Mouse (Mus musculus) testis, postnatal 14 days (tissue): ENCODE measurements at regions not wholly inside any gene's neighbourhood (a gene's known extent, or its start where the extent isn't known, plus 50 kb on each side); places are given as distances from the start of the nearest gene placed in this dataset.

Experiments used
- DNase-seq: peaks from one replicate; pipeline ENCODE4 v3.0.0; 2021; ENCODE audit warnings: low spot score

DNA sequence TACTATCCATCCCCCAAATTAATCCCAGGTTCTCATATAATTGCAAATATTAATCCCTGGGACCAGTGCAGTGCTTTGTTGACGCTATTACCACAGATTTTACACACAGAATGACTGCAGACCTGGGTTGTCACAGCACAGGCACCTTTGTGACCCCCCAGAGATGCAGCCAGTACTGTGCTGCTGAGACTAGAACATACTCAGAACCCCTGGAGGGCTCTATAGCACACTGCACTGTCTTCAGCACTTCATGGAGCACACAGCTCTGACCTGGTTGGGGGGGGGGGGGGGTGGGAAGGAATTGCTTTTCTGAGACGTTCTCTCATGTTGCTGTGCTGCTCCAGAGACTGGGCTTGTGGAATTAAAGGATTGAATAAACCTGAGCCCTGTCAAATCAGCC is 154.9 kb upstream of the Gm34302 start:
- DNase-seq = no peak

DNA sequence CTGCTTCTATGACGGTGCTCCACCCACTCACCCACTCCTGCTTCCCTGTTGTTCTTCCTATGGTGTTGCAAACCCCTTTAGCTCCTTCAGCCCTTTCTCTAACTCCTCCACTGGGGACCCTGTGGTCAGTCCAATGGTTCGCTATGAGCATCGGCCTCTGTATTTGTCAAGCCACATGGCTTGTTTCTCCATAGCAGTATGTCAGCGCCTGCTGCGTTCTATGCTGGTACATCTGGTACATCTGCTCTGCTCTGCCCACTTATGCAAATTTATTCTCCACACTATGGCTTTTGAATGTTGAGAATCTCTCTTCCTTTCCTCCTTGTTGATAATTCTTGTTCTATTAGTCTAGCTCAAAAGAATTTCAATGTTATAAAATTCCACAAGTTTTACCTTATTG is 154.2 kb upstream of the Gm34302 start:
- DNase-seq = no peak

DNA sequence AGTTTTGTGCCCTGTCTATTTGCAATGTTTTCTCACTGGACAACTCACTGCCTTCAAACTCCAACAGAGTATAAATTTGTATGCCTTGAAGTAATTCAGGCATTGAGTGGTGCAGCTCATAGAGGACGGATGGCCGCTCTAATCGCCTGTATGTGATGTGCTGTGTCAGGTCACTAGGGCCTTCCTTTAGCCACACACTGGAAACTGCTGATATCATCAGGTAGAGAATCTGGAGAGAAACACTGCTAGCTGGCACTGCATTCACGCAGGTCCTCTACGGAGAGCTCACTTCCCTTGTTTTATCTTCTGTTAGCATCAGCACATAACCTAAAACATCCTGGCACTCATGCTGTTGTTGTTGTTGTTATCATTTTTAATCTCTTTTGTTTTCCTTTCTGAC is 144.0 kb upstream of the Gm34302 start:
- no peak for DNase-seq

DNA sequence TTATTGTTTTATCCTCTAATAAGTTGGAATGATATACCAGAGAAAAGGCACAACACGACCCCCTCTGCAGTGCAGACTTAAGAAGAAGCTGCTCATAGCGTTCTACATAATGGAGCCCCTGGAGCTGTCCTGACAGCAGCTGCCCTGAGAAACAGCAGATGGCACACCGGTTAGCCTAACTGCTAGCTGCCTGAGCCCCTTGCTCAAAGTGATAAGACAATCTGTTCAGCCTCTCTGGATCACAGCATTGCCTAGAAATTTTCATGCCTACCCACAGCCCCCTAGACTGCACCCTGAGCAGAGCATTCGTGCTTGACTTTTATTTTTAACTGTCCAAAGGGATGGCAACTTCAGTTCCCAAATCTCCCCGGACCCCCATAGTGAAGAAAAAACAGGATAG is 132.4 kb upstream of the Gm34302 start:
- no peak for DNase-seq

DNA sequence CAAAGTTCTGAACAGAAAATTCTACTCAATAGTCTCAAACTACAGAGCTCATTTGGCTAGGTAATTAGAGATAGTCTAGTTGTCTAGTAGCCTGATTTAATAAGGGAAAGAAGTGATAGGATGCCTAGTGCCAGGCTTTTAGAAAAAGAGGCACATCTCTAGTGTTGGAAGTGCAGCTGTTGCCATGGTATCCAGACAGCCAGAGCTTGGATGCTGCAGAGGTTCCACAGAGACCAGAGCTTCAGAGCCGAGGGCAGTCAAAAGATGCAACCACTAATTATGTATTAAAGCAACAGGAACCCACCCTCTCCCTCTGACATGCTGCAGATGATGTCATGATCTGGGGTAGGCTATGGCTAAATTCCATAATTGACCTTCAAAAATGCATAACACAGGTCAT is 130.0 kb upstream of the Gm34302 start:
- DNase-seq = no peak

DNA sequence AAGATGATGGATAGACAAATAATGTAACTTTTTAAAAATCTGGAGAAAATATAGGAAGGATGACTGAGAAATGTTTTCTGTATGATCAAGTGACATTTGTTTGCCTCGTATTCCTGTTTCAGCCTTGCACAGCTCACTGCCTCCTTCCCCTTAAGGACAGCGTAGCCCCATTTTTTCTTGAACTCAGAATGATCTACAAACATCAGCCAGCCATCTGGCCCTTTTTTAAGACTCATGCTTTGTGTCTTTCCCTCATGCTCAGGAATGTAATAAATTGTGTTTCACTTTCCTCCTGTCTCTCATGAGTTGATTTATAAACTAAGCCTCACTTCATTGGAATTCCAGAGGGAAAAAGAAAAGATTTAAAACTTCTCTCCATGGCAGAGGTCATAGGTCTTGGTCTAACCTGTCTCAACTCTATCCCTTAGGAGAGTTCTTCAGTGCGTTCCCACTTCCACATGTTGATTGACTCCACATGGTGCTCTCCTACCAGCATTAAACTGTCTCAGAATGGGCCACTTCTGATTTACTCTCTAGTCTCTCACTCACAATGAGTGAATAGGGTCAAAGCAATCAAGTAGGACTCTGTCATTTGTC is 129.2 kb upstream of the Gm34302 start:
- DNase-seq = no peak

DNA sequence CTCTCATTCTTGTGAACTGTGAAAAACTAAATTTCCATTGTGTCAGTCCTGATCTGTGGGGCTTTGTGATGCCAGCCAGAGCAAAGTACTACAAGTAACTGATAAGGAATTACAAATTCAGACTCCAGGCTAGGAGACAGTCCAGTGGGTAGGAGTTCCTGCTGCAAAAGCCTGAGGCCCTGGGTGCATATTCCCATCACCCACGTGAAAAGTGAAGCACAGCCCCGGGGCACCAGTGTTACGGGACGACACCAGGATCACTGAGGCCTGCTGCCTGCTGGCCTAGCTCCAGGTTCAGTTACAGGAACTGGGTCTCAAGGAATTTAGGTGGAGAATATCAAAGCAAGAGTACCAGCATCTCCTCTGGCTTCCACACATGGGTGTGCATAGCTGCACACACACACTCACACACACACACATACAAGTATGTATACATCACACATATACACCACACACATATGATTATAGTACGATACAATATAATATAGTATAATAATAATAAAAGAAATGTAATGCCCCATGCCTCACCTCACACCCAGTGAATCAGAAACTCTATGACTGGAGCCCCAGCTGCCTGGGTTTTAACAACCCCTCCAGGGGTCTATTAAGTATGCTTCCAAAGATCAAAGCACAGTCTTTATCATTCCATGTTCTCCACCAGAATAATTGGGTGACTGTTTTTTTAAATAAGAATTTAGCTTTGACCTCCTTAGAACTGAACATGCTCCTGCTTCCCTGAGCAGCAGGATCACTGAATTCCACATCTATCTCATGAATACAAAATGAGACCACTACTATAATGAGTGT is 126.6 kb upstream of the Gm34302 start:
- peak; percentile 21 for DNase-seq

DNA sequence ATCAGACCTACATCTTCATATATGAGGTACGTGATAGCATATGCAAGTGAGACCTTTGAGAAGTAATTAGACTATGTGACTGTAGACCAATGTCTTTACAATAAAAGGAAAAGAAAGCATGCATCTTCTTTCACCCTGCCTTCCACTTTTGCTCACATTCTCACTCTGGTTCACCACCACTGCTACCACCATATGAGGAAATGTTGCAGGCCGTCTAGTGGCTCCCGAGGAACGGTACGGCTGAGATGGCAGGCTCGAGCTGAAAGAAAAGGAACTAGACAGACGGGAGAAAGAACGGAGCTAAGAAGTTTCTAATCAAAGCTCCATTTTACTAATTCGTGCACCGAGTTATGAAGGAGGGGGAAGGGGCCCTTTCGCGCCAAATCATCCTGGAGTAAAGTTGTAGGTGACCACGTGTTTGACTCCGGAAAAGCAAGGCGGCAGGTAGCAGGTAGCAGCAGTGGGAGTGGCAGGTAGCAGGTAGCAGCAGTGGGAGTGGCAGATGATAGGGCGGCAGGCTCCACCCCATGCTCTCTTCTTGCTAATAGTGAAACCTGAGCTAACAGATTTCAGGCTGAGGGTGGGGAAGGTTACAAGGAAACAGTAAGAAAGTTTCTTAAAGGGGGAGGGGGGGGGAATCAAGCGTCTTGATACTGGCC is 125.9 kb upstream of the Gm34302 start:
- peak; percentile 8 for DNase-seq

DNA sequence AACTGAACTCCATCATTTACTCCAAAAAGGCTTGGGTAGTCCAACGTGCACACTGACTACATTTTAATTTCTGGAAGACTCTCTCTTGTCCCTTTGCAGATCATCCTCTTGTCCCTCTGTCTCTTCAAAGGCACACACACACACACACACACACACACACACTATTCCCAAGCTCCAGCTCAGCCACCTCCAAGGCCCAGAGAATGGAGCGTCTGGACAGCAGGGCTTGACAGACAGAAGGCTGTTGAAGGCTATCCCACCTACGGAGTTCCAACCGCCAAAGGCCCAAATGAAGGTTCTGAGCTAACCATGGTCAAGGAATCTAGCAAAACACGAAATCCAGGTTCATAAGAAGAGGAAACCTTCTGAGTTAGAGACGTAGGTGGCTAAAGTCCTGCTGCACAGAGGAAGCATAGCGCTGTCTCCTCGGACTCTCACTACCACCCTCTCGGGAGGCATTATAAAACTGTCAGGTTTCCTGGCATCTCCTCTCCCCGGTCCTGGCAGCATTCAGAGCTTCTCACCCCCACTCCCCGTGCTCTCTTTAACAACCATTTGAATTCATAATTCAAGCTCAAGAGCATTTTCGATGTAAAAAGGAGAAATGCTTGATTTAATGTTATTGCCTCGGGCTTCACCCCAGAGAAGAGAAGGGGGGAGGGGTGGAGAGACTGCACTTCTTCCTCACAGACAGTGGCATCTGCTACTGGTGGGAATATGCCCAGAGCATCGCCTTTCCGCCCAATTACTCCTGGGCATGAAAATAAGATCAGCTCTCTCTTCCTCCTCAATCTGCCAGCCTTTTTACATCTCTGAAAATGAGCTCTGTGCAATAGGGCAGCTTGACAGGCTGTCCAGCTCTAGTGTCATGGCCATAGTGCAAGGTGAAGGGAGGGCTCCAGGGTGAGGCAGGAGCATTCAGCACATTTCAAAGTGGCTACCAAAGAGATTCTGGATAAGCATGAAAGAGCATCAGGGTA is 99.3 kb upstream of the Gm34302 start:
- no peak for DNase-seq

DNA sequence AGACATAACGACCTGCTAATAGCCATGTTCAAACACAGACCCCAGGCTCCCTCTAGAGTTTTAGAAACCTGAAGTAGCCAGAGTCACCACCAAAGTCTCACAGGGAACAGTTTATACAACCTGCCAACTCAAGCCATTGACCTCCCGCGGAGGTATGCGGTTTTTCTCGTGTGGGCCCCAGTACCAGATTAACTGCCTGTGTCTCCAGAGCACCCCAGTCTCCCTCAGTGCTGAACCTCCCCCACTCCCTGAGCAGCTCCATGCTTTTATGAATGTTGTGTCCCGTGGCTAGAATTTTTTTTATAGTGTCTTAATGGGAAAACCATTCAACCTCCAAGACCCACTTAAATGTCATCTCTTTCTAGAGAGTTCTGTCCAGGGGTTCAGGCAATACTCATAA is 98.5 kb upstream of the Gm34302 start:
- no peak for DNase-seq

DNA sequence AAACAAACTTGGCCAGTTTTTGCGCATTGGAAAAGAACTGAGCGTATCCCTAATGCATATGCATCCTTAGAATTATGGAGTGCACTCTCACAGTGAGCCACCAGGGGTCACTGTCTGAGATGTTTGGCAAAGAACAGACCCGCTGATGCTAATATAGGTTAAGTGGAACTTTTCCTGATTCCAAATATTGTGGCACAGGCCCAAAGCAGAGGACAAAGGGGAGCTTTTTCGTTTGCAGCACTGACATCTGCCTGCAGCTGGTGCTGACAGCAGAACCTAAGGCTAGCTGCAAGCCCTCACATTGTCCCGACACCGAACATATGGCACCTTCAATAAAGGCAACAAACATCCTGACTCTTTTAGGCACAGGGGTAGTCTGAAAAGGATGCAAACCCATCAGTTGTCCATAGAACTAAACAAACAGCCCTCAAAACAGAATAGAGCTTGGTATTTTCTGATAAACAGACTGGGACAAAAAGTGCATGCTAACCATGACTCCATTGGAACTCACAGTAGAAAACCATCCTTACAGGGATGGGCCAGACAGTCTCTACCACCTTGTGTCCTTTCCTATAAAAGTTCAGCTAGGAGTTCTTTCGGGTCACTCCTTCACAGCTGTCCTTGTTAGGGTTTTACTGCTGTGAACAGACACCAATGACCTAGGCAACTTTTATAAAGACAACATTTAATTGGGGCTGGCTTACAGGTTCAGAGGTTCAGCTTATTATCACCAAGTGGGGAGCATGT is 87.1 kb upstream of the Gm34302 start:
- DNase-seq = peak; percentile 35

DNA sequence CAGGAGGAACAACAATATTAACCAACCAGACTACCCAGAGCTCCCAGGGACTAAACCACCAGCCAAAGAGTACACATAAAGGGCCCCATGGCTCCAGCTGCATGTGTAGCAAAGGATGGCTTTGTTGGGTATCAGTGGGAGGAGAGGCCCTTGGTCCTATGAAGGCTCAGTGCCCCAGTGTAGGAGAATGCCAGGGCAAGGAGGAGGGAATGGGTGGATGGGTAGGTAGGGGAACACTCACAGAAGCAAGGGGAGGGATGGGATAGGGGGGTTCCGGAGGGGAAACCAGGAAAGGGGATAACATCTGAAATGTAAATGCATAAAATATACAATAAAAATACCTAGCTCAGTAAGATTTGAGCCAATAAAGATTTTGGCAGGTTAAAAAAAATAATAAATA is 86.4 kb upstream of the Gm34302 start:
- DNase-seq = no peak

DNA sequence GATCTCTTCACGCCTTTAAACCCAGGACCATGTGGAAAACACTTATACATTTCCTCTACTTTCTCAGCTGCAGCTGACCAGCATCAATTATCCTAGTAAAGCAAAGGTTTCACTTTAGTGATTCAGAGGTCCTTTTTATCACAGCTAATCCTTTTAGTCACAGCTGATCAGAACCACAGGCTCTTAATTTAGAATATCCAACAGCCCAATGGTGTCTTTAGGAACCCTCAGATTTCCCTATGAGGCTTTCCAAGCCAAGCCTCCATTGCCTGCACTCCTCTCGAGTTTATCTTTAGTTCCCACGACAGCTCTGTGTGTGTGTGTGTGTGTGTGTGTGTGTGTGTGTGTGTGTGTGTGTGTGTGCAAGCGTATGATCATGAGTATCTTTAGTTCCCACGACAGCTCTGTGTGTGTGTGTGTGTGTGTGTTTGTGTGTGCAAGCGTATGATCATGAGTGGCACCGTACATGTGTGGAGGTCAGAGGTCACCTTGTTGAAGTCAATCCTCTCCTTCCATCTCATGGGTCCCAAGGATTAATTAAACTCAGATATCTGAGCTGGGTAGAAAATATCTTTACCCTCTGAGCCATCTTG is 85.4 kb upstream of the Gm34302 start:
- DNase-seq = no peak

DNA sequence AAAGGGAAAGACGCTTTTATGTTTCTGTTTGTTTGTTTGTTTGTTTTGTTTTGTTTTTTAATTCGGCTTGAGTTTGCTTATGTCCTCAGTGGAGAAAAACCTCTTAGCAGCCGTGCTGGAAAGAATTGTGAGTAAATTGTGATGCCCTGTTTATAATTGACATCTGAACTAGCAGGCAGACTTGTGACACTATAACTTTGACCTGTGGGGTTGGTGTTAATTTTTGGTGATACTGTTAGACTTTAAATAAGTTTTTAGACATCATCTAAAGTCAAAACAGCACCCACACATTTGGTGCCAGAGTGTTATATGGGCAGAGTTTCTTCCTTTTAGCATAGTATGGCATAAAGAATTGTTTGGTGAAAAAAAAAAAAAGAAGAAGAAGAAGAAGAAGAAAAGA is 84.0 kb upstream of the Gm34302 start:
- DNase-seq = no peak

DNA sequence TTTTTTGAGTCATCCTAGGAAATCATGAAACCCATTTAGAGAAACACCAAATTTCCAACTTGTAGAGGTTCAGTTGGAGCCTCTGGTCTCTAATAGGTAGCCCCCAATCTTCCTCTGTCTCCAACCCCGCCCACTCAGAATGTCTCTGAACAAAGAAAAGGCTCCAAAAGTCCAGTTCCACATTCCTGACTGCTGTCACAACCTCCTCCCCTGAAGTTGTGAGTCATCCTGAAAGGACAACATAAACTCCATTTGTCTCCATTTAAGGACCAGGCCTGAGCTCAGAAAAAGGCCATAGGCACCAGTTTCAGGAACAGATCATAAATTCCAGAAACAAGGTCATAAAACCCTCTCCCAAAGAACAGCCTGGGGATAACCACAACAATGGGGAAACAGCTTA is 79.4 kb upstream of the Gm34302 start:
- DNase-seq = no peak

DNA sequence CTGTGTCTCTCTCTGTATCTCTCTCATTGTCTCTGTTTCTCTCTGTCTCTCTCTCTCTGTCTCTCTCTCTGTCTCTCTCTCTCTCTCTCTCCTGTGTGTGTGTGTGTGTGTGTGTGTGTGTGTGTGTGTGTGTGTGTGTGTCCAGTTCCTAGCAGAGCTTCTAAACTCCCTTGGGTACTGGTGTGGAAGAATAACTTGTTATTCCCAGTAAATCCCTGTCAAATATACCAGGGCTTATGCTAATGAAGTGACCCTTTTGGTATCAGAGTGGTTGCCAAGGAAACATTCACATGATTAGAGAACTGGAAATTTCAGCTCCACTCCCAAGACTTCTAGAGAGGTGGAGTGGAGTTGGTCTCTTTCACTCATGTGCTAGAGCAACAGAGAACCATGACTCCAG is 78.9 kb upstream of the Gm34302 start:
- DNase-seq = no peak

DNA sequence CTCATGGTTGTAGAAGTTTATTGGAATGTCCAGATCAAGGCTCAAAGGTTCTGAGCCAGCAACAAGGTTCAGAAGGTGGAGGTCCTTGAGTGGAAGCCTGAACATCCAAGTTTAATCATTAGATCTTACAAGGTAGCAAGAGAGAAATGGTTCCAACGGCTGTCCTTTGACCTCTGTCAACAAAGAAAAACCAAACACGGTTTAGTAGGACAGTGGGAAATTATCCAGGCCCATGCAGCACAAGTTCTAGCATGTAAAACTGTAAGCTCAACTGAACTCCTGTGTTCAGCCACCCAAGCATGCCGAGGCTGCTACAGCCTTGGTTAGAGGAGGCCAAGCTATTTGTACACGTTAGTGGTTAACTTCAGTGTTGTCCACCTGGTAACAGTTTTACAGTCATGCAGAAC is 77.1 kb upstream of the Gm34302 start:
- DNase-seq = no peak

DNA sequence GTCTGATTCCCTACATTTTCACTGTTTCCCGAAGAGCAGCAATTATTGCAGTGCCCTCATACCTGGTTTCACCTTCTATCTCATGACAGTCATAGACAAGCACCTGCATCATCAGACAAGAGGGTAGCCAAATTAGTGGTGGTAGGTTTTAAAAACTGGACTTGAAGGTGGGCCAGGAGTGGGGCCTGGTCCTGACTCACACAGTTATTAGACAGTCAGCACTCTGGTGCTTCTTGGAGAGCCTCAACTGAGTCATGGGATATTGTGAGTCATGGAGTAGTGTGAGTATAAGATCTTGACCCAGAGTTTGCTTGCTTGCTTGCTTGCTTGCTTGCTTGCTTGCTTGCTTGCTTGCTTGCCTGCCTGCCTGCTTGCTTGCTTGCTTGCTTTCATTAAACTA is 73.1 kb upstream of the Gm34302 start:
- DNase-seq = no peak

DNA sequence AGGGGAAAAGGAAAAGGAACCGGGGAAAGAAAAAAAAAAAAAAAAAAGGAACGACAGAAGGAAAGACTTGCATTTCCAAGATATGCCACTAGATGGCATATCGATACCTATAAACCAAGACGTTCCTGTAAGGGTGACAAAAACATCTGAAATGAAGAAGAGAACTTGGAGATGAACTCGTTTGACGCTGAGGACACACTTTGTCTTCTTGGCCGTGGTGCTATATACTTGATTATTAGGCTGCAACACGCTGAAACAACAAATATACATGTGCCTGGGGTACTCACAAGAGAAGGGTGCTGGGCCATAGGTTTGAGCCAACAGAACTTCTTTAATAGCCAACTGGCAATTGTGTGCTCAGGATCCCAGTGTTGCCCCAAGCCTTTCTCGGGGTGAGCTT is 71.2 kb upstream of the Gm34302 start:
- peak; percentile 5 for DNase-seq

DNA sequence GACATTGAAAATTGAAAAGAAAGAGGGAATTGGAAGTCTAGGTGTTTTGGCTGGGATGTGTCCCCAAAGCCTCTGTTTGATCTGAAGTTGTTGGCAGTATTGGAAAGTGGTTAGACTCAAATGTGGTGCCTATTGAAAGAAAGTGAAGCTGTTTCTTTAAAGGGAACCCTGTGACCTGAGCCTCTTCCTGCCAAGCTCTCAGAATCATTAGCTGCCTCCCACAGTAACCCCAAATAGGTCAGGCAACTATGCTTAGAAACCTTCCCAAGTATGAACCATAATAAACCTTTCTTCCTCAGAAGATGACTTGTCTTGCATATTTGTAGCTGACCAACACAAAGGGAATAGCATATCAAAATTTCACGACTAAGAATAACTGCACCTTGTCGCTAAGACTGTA is 69.7 kb upstream of the Gm34302 start:
- no peak for DNase-seq

DNA sequence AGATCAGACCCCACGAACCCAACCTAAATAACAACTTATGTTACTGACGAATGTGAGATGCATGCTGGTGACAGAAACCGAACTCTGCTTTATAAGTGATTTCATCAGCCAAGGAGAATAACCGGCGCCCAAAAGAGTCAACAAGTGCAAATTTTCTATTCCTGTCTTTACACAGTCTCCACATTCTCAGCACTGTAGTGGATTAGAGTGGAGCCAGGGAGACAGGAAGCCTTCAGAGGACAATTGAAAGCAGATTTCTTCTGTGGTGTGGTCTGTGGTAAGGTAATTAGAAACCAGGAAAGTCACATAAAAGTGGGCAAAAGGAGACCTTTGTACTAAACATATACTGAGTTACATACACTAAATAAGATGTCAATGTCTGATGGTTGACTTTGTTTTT is 68.0 kb upstream of the Gm34302 start:
- DNase-seq = no peak
